Mouse (Mus musculus): ENCODE results near the gene a. TPM values are rescaled to one million over a fixed set of nuclear protein-coding genes. Genes with fewer than 3 reads are reported as not detected.

Gene a
- polyA plus RNA-seq, 1 experiment, result not detected

DNA sequence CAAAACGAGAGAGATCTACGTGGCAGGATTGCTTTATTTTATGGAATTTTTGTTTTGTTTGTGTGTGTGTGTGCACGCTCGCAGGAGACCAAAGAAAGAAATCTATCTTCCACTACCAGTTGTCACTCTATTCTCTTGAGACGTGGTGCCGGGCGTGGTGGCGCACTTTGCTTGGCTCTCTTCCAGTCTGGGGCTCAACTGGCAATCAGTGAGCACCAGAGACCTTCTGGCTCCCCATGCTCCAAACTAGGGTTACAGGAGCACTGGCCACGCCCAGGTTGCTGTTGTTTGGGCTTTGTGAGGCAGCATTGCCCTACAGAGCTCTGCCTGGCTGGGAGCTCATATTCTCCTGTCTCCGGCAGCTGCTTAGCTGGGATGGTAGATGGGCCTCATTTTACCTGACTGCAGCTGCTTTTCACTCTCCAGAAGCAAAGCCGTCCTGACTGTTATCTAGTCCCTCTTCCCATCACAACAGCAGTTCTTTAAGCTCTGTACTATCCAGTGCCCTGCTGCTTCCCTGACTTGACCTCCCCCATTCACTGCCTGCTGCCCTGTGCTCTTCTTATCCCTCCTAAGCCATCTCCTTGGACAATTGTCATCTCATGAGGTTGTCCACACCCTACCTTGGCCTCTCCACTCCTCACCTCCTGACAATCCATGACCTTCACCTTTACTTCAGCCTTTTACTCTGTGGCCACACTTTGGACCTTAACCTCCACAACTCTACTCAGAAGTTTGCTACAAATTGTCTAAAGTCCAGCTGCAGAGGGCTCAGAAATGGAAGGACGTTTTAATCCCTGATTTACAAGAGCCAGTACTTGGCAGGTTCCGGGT, 299.9 kb downstream of the a start:
- Histone ChIP-seq H3K79me2 (ENCODE audit: control insufficient read depth, insufficient read depth) (no peaks in the 10 kb centered on the region), H3ac (ENCODE audit: control insufficient read depth, insufficient read length, low read depth) (no peak overlapping the region), H3K36me3 (ENCODE audit: control insufficient read depth, insufficient read depth) (no peaks in the 10 kb centered on the region), H3K79me3 (ENCODE audit: low read depth) (no peaks in the 10 kb centered on the region), H3K27me3 (ENCODE audit: control insufficient read depth, insufficient read depth, insufficient read length) (no peaks in the 10 kb centered on the region), H3K4me3 (ENCODE audit: insufficient read depth, poor library complexity, severe bottlenecking) (no peak overlapping the region)
- TF ChIP-seq MYOG (IDR thresholded peaks at IDR 0.05; ENCODE audit: control insufficient read depth, extremely low read depth, insufficient read length) (no peak), CTCF (IDR thresholded peaks at IDR 0.05; ENCODE audit: control insufficient read depth, insufficient read depth, insufficient read length) (no peak), FOSL1 (IDR thresholded peaks at IDR 0.05; ENCODE audit: insufficient read depth, low read length, poor library complexity, severe bottlenecking) (no peak), MAX (IDR thresholded peaks at IDR 0.05) (no peak), MYOD1 (IDR thresholded peaks at IDR 0.05; ENCODE audit: control insufficient read depth, insufficient read length, low read depth) (no peak), USF1 (IDR thresholded peaks at IDR 0.05; ENCODE audit: low read depth) (no peak), CEBPB (IDR thresholded peaks at IDR 0.05; ENCODE audit: low read depth) (no peak)

DNA sequence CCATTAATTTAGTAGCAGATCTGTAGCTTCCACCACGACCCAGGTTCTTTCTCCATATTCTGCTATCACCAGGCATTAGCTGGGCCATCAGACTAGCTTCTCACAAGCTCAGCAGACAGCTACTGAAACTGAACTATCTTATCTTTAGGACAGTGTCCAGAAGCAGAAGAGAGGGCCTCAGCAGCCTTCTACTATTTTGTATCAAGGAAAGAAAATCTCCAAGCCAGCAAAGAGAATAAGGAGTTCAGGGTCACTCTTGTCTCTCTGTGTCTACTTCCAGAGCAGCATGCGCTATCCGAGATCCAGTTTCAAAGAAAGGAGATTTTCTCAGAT, 300.5 kb downstream of the a start:
- no peak for TF ChIP-seq MYOD1 (IDR thresholded peaks at IDR 0.05; ENCODE audit: control insufficient read depth, insufficient read length, low read depth)
- Histone ChIP-seq H3K27me3 (ENCODE audit: control insufficient read depth, insufficient read depth, insufficient read length) (no peaks in the 10 kb centered on the region), H3K79me3 (ENCODE audit: low read depth) (no peaks in the 10 kb centered on the region), H3K36me3 (ENCODE audit: control insufficient read depth, insufficient read depth) (no peaks in the 10 kb centered on the region), H3ac (ENCODE audit: control insufficient read depth, insufficient read length, low read depth) (no peak overlapping the region), H3K4me3 (ENCODE audit: insufficient read depth, poor library complexity, severe bottlenecking) (no peak overlapping the region), H3K79me2 (ENCODE audit: control insufficient read depth, insufficient read depth) (no peaks in the 10 kb centered on the region)

DNA sequence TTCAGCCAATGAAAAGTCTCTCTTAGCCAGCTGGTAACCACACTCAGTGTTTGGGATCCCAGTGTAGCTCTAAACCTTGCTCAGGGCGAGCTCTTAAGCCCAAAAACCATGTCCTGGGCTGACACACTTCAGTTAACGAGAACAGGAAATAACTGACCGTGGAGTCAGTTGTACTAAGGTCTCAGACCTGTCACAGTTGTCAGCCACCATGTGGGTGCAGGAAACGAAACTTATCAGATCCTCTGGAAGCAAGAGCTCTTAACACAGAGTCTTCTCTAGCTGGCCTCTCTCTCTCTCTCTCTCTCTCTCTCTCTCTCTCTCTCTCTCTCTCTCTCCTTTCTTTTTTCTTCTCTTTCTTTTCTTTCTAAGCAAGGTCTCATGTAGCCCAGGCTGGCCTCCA, 302.2 kb downstream of the a start:
- H3K79me3 ChIP-seq (ENCODE audit: low read depth), result no peaks in the 10 kb centered on the region
- TF ChIP-seq USF1 (IDR thresholded peaks at IDR 0.05; ENCODE audit: low read depth) (no peak), FOSL1 (IDR thresholded peaks at IDR 0.05; ENCODE audit: insufficient read depth, low read length, poor library complexity, severe bottlenecking) (no peak), MYOG (IDR thresholded peaks at IDR 0.05; ENCODE audit: control insufficient read depth, extremely low read depth, insufficient read length) (no peak), CTCF (IDR thresholded peaks at IDR 0.05; ENCODE audit: control insufficient read depth, insufficient read depth, insufficient read length) (no peak), MAX (IDR thresholded peaks at IDR 0.05) (no peak), MYOD1 (IDR thresholded peaks at IDR 0.05; ENCODE audit: control insufficient read depth, insufficient read length, low read depth) (no peak), CEBPB (IDR thresholded peaks at IDR 0.05; ENCODE audit: low read depth) (no peak)
- H3K36me3 ChIP-seq (ENCODE audit: control insufficient read depth, insufficient read depth), result no peaks in the 10 kb centered on the region
- no peaks in the 10 kb centered on the region for H3K79me2 ChIP-seq (ENCODE audit: control insufficient read depth, insufficient read depth)
- no peak overlapping the region for H3ac ChIP-seq (ENCODE audit: control insufficient read depth, insufficient read length, low read depth)
- no peak overlapping the region for H3K4me3 ChIP-seq (ENCODE audit: insufficient read depth, poor library complexity, severe bottlenecking)
- no peaks in the 10 kb centered on the region for H3K27me3 ChIP-seq (ENCODE audit: control insufficient read depth, insufficient read depth, insufficient read length)

DNA sequence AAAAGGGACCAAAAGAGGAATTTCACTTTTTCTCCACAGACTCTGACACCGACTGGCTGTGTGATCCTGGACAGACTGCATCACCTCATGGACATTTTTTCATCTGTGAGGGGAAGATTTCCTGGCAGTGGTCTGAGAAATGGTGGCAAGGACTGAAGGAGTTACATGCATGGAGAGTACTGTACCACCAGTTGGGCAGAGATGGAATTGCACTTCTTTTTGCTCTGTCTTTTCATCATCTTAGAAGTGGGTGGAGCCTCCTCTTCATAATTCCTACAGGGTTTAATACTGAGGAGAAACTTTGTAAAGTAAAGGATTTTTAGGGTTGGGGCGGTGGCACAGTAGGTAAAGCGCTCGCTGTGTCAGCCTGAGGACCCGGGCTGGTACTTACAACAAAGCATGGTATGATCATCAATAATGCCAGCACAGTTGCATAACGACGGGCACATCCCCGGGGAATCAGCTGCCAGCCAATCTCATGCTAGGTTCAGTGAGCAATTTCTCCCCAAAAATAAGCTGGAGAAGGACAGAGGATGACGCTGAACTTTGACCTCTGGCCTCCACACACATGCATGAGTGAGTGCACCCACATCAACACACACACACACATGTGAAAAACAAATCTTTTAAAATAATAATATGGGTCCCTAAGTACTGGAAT, 307.6 kb downstream of the a start:
- H3K36me3 ChIP-seq (ENCODE audit: control insufficient read depth, insufficient read depth), result no peaks in the 10 kb centered on the region
- H3K4me3 ChIP-seq (ENCODE audit: insufficient read depth, poor library complexity, severe bottlenecking), result no peak overlapping the region
- H3K79me2 ChIP-seq (ENCODE audit: control insufficient read depth, insufficient read depth), result no peaks in the 10 kb centered on the region
- no peaks in the 10 kb centered on the region for H3K27me3 ChIP-seq (ENCODE audit: control insufficient read depth, insufficient read depth, insufficient read length)
- no peak overlapping the region for H3ac ChIP-seq (ENCODE audit: control insufficient read depth, insufficient read length, low read depth)
- TF ChIP-seq MYOD1 (IDR thresholded peaks at IDR 0.05; ENCODE audit: control insufficient read depth, insufficient read length, low read depth) (no peak), CTCF (IDR thresholded peaks at IDR 0.05; ENCODE audit: control insufficient read depth, insufficient read depth, insufficient read length) (no peak), MYOG (IDR thresholded peaks at IDR 0.05; ENCODE audit: control insufficient read depth, extremely low read depth, insufficient read length) (no peak), CEBPB (IDR thresholded peaks at IDR 0.05; ENCODE audit: low read depth) (no peak), FOSL1 (IDR thresholded peaks at IDR 0.05; ENCODE audit: insufficient read depth, low read length, poor library complexity, severe bottlenecking) (no peak), MAX (IDR thresholded peaks at IDR 0.05) (no peak), USF1 (IDR thresholded peaks at IDR 0.05; ENCODE audit: low read depth) (no peak)
- no peaks in the 10 kb centered on the region for H3K79me3 ChIP-seq (ENCODE audit: low read depth)

DNA sequence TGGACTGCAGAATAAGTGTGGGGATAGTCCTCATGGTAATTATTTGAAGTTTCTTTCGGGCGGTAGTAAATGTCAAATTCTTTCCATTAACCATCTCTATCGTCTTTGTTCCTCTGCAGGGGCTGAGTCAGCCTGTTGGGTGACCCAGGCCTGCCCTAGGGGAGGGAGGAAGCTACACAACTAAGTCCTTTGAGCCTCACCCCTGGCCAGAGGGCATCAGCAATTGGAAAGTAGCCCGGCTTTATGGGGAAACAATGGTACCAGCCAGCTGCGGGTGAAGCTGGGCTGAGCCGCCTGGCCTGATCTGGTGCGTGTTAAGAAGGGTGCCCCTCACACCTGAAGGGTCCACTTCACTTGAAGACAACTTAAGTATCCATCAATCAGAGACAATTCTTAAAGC, 308.2 kb downstream of the a start:
- no peaks in the 10 kb centered on the region for H3K36me3 ChIP-seq (ENCODE audit: control insufficient read depth, insufficient read depth)
- H3K79me2 ChIP-seq (ENCODE audit: control insufficient read depth, insufficient read depth), result no peaks in the 10 kb centered on the region
- H3ac ChIP-seq (ENCODE audit: control insufficient read depth, insufficient read length, low read depth), result no peak overlapping the region
- TF ChIP-seq USF1 (IDR thresholded peaks at IDR 0.05; ENCODE audit: low read depth), result no peak
- TF ChIP-seq MAX (IDR thresholded peaks at IDR 0.05), result no peak
- TF ChIP-seq FOSL1 (IDR thresholded peaks at IDR 0.05; ENCODE audit: insufficient read depth, low read length, poor library complexity, severe bottlenecking), result no peak
- TF ChIP-seq MYOG (IDR thresholded peaks at IDR 0.05; ENCODE audit: control insufficient read depth, extremely low read depth, insufficient read length), result no peak
- TF ChIP-seq CTCF (IDR thresholded peaks at IDR 0.05; ENCODE audit: control insufficient read depth, insufficient read depth, insufficient read length), result no peak
- TF ChIP-seq MYOD1 (IDR thresholded peaks at IDR 0.05; ENCODE audit: control insufficient read depth, insufficient read length, low read depth), result no peak
- TF ChIP-seq CEBPB (IDR thresholded peaks at IDR 0.05; ENCODE audit: low read depth), result no peak
- H3K79me3 ChIP-seq (ENCODE audit: low read depth), result no peaks in the 10 kb centered on the region
- H3K4me3 ChIP-seq (ENCODE audit: insufficient read depth, poor library complexity, severe bottlenecking), result no peak overlapping the region
- H3K27me3 ChIP-seq (ENCODE audit: control insufficient read depth, insufficient read depth, insufficient read length), result no peaks in the 10 kb centered on the region
